Mouse (Mus musculus) gastrocnemius, adult 2 months (tissue): ENCODE measurements around the gene Cyp2c67. TPM values are rescaled to one million over a fixed set of nuclear protein-coding genes. Genes with fewer than 3 reads are reported as not detected.
"Not testable (repeated sequence)": the region's sequence is repeated elsewhere in the genome, so short reads cannot be mapped to it uniquely, and the experiment has no call there.

ENCODE experiments used
- DNase-seq: peaks from one replicate; pipeline ENCODE4 v3.0.0; 2022
- H3K27ac ChIP-seq: fragments of 200-600 bp; 2 replicates; pipeline ENCODE4 v1.8.1; 2022; ENCODE audit warnings: mild to moderate bottlenecking
- H3K4me3 ChIP-seq: fragments of 200-600 bp; 2 replicates; pipeline ENCODE4 v1.8.1; 2022; ENCODE audit warnings: mild to moderate bottlenecking, moderate library complexity
- CTCF ChIP-seq: fragments of 200-600 bp; IDR thresholded peaks from 2 replicates; pipeline ENCODE4 v1.8.1; 2022; ENCODE audit warnings: antibody characterized with exemption, mild to moderate bottlenecking, moderate library complexity
- intact Hi-C: fragments of 180-260 bp; cut with DNase I; formaldehyde crosslinking; loops from one replicate; pipeline ENCODE4 v1.15.1; 2025
- long read RNA-seq, 2 experiments: library from polyadenylated mRNA; stranded (forward); transcript quantifications; one replicate each; pipeline ENCODE4 v2.0.0; 2021
- total RNA-seq, 2 experiments: library from RNA; stranded (reverse); gene quantifications; 2 replicates each; pipeline ENCODE4 v1.2.3; 2021

Gene Cyp2c67
- total RNA-seq: not detected
- long read RNA-seq, experiment 1: 0 reads
- long read RNA-seq, experiment 2: 0 reads

- H3K27ac ChIP-seq: no peak within 1 kb of the TSS
- DNase-seq: no peak
- no peak within 1 kb of the TSS for H3K4me3 ChIP-seq
- intact Hi-C loops: no loop called here
- no peak for TF ChIP-seq CTCF
These were observed at the start of gene Cyp2c67 for GRCm38 (mm10) chr19:39648938-39649337. Gene Cyp2c67 (minus strand): TSS chr19:39649051.

DNA sequence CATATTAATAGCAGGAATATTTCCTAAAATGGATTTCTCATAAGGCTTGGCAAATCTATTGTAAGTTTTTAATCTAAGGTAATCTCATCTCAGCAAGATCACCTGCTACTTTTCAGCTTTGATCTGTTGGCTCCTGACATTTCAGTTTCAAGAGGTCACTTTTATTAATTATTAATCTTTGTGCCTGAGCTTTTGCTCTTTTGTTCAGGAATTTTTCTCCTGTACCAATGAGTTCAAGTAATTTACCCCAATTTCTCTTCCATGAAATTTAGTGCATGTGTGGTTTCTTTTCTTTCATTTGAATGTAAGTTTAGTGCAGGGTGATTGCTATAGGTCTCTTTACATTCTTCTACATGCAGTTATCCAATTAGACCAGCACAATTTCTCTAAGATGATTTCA, 16.8 kb upstream of the Cyp2c67 start:
- intact Hi-C loops, H3K4me3 ChIP-seq, DNase-seq, H3K27ac ChIP-seq: not testable (repeated sequence)

GRCm38 (mm10) chr19:39652381-39652780, 3.5 kb upstream of the Cyp2c67 start:
- H3K4me3 ChIP-seq: no peak overlapping the region
- intact Hi-C loops: no loop called here
- TF ChIP-seq CTCF: no peak
- no peak overlapping the region for H3K27ac ChIP-seq
- DNase-seq: no peak

DNA sequence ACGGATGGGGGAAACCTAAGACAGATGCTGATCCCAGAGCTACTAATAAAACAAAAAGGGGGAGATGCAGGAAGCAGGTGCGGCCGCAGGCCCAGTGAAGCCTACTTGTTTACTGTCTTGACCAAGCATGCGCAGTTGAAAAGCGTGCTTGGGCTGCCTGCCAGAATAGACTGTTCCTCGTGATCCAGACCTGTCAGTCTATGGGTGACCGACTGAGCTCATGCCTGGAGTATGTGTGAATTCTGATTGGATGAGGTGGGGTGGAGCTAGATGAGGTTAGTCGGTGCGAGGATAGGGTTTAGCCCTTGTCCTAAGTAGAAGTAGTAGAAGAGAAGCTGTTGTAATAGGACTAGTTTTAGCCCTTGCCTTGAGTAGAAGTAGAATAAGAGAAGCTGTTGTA, 1.3 kb downstream of the Cyp2c67 start:
- no peak for DNase-seq
- intact Hi-C loops: no loop called here
- no peak for TF ChIP-seq CTCF
- Histone ChIP-seq H3K27ac (no peak overlapping the region), H3K4me3 (no peak overlapping the region)

- H3K27ac ChIP-seq, H3K4me3 ChIP-seq, intact Hi-C loops, DNase-seq: not testable (repeated sequence)
These were observed 4.3 kb downstream of the Cyp2c67 start for GRCm38 (mm10) chr19:39644551-39644950.

Other genes with a start within 250 kb of the Cyp2c67 start
- gene Cyp2c38, start 186.0 kb downstream of the Cyp2c67 start, total RNA-seq: not detected
- gene Cyp2c39, start 138.2 kb downstream of the Cyp2c67 start, total RNA-seq: not detected
- not detected for gene Cyp2c68, start 92.0 kb upstream of the Cyp2c67 start, total RNA-seq
- gene Cyp2c40, start 163.8 kb upstream of the Cyp2c67 start, total RNA-seq: not detected
- not detected for gene Cyp2c69, start 237.7 kb upstream of the Cyp2c67 start, total RNA-seq